Mouse (Mus musculus) spleen, postnatal 4 days (tissue): ENCODE results near the gene Pheta2.
A peak's percentile ranks its signal among the peaks of the same experiment; 100 is the strongest.

Experiments used
- DNase-seq, 2 experiments: peaks; one replicate each; pipeline ENCODE4 v3.0.0; 2022; ENCODE audit warnings: low spot score in 2 of 2

Pheta2 gene

GRCm38 (mm10) chr15:82338593-82339112 is at the start of gene Pheta2, which contains the start of the genes Naga and Smdt1:
Gene Pheta2, plus strand, starts transcription at chr15:82338942.
Gene Naga, minus strand, starts transcription at chr15:82338925.
Gene Smdt1, plus strand, starts transcription at chr15:82338959.
- peak; percentile 97 for DNase-seq

- DNase-seq: no peak
These were observed 48.5 kb upstream of the Pheta2 start for GRCm38 (mm10) chr15:82290252-82290651.

DNA sequence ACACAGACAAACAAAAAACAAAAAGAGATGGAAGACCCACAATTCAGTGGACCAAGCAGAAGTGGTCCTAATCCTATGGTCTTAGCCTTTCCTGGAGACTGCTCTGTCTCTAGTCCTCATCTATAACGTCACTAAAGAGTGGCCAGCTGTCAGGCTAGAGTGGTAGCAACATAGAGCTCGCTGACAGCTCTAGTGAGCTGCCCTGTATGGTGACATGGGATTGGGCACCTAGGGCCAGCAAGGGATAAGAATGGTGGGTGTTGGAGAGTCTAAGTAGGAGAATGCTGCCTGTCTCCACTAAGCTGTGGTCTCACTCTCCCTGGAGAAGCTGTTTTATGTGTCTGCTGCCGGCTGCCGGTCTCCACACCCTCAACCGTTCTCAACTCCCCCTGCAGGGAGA is 45.9 kb upstream of the Pheta2 start:
- DNase-seq: no peak

DNA sequence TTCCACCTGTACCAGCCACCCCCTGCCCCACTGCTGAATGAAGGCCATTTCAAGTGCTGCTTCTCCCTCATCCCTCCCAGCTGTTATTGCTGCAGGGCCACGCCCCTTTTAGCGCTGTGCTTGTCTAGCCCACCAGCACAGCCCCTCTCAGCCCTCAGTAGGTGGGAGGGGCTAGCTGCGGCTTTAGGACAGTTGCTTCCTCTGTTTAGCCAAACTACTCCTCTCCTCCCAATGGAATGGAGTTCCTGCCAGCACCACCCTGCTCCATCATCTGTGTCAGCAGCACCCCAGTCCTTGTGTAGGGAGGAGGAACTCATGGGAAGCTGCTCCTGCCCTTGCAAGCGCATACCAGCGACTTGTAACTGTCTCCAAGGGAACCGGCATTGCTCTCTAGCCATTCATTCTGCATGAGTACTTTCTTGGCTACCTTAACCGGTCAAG is 45.5 kb upstream of the Pheta2 start:
- DNase-seq: no peak

- no peak for DNase-seq
These were observed 44.7 kb upstream of the Pheta2 start for GRCm38 (mm10) chr15:82294059-82294458.

DNA sequence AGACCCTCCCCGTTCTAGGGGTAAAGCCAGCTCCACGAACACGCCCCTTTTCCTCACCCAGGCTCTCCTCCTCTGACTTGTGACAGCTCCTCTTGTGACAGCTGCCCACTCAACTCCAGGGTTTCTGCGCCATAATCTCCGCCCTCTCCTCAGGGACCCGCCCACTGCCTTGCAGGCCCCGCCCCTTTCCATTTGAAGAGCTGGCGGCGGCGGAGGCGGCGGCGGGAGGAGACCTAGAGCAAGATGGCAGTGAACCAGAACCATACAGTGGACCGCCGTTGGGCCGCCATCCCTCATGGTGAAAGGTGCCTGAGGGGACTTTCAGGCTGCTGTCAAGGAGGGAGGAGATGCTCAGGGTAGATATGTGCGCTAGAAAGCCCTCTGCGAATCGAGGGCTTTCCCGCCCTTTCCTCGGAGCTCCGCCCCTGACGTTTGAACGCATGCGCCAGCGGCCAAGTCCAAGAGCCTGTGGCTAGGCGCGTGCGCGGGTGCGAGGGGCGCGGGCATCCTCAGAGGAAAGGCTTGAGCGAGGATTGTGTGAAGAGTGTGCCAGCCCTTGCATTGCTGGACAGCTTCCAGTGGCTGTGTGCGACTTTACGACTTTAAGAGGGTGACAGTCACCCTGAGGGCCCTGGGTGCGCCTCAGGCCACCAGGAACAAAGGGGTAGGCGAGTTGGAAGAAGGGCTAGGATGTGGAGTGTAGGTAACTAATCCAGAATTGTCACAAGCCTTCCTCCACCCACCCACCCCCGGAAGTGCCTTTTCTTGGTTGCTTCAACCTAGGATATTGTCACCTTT is 39.8 kb upstream of the Pheta2 start, which contains the start of gene Wbp2nl:
Wbp2nl (plus strand) TSS at position 191 of the 798 bp plus-strand sequence.
- peak in 1 of 2 experiments; percentile 19 for DNase-seq

DNA sequence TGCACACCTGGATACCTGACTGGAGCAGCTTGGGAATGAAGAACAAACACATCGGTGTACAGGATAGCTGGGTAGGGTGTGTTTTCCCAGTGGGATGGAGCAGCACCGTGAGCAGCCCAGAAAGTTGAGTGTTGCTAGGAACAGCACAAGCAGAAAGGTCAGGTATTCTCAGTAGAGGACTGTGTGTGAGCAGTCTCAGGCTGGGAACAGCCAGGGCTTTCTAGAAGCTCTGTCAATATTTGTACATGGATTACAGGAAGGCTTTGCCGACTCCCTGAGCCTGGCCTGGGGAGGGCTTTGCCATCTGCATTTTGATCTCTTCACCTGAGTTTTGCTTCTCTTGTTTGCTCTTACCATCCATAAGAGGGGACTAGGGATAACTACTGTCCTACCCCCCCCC is 31.6 kb upstream of the Pheta2 start:
- DNase-seq: no peak

- DNase-seq: no peak
These were observed 30.3 kb upstream of the Pheta2 start for GRCm38 (mm10) chr15:82308416-82308815.

GRCm38 (mm10) chr15:82317839-82318238 is 20.9 kb upstream of the Pheta2 start:
- DNase-seq: no peak

GRCm38 (mm10) chr15:82319613-82320012 is 19.1 kb upstream of the Pheta2 start:
- DNase-seq: no peak

DNA sequence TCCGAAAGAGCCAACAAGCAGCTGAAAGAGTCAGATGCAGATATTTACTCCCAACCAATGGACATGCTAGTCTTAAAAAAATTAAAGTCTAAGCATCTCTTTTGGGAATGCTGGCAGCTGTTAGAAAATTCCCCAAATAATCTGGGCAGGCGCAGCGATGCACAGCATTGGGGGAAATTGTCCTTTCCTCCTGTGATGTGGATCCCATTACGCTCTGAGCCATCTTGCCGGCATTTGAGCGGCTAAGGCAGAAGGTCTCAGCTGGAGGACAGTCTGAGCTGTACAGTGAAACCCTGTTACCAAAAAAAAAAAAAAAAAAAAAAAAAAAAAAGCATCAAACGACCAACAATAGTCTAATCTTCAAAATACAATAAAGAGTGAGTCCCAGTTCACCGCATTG is 16.5 kb upstream of the Pheta2 start:
- DNase-seq: no peak

GRCm38 (mm10) chr15:82325382-82325781 is 13.4 kb upstream of the Pheta2 start:
- DNase-seq: no peak

DNA sequence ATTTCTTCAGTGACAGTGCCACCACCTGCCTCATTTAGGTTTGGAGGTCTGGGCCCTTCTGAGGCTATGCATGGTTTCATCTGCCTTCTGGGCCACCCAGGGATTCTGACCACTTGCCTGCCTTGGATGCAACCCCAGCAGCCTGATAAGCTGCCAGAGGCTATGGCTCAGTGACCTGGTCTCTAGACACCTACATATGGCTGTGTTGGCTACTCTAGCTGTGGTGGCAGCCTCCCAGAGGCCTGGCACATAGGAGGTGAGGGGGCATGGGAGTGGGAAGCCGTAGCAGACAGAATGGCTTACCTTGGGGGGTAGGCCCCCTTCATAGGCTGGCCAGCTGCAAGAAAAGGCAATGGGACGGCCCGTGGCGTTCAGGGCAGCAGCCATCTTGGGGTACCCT is 3.5 kb upstream of the Pheta2 start:
- no peak for DNase-seq

DNA sequence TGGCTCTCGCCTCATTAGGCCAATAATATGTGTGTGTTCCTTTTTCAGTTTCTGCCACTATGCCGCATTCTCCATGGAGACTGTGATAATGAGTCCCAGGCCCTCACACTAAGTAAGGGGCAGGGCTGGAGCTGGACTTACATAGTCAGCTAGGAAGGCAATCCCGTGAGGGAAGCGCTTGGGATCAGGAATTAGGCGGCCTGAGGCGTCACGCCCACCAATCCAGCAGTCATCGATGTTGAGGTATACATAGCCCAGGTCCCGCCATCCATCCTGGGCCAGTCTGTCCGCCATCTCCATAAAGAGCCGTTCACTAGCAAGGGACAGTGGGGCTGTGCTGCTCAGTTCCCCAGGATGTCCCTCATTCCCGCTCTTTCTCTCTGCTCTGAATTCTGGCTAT is 2.1 kb upstream of the Pheta2 start:
- DNase-seq: no peak

DNA sequence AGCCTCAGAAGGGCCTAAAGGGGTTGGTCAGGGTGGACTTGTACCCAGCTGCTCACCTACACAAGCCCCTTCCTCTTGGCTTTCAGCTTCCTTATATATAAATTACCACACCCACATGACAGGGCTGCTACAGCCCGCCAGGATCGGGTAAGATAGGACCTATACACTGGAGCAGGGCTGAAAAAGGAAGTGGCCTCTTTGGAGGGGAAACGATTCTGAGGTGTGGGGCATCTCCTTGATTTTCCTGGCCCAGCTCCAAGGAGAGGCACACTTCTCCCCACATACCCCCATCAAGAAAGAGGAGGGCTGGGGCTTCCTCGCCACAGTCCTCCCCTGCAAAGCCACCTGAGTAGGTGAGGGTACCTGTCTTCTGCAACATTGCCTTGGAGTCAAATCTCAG is 867 bp upstream of the Pheta2 start:
- no peak for DNase-seq

GRCm38 (mm10) chr15:82339150-82339549 is 408 bp downstream of the Pheta2 start:
- DNase-seq: peak in 1 of 2 experiments; percentile 71

GRCm38 (mm10) chr15:82339634-82340254 is 1.0 kb downstream of the Pheta2 start:
- peak in 1 of 2 experiments; percentile 67 for DNase-seq

DNA sequence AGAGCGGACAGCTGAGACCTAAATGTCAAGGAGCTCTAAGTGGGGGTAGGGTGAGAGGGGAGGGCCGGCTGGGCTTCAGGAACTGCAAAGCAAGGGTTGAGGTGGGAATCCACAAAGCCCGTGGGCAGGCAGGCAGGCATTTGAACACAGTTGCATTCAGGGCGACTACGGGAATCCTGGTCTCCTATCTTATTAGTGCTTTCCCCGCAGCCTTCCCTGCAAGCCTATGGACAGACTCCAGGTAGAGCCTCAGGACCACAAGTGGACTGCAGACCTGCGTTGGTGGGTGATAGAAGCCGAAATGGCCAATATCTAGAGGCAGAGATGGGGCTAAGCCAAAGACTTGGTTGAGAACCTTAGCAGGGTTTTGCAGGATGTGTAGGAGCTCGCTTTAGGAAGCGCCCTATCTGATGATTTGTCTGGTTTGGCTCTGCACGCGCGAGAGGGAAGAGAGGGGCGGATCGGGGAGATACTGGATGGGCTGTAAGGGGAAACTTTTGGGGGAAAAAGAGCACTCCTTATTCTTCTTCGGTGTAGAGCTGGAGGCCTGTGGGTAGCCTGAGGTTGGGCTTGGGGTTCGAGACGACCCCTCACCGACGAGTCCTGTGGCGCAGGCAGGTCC is 1.8 kb downstream of the Pheta2 start:
- peak; percentile 55 to 77 for DNase-seq

DNA sequence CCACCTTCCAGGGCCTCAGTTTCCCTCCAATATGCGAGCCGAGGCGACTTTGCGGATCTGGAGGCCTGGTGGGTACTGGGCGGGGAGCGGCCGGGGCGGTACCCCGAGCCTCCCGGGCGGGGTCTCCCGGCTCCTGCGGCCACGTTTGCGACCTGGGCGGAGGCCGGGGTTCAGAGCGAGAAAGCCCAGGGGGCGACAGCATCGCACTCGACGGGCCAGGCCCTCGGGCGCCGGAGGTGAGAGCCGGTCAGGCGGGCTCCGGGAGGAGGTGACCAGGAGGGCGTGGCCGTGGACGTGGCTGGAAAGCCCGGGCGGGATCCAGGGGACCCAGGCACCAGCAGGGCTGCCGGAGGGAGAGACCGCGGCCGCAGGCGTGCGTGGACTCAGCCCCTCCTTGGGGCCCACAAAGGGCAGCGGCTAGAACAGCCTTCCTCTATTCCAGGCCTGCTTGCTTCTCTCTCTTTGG is 2.3 kb downstream of the Pheta2 start:
- DNase-seq: peak; percentile 83 to 91

- DNase-seq: peak; percentile 79 to 82
These were observed 3.2 kb downstream of the Pheta2 start for GRCm38 (mm10) chr15:82341675-82342542.

GRCm38 (mm10) chr15:82342543-82342935 is 3.8 kb downstream of the Pheta2 start:
- peak in 1 of 2 experiments; percentile 74 for DNase-seq
